In the genomic region with DNA sequence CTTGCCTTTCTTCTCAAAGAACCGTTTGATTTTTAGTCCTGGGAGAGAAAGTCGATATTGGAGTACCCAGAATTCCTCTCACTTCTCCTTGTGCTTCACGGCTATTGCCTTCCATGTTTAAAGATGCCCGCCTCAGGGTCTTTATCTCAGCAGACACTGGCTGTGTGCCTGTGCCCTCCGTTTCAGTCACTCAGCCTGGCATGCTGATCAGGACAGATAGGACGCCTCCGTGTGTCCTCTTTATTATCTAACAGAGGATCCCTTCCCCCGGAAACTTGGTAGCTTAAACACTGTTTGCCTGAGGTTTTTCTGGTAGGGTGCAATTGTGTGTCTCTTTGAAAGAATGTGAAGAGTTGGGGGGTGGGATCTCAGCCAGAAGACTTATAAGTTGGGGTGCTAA, we compare ENCODE assay signal across 1 mouse cellular context.
TF ChIP-seq lines count a peak whose summit lies in the region.

No protein-coding gene starts in this region.

TF ChIP-seq in MEL, 35 proteins besides CTCF, POLR2A, EP300 and RAD21:
- TF ChIP-seq GATA1 (IDR thresholded peaks at IDR 0.05; ENCODE audit: low read depth, low read length) (peak; percentile 82), SMC3 (IDR thresholded peaks at IDR 0.05; ENCODE audit: low read depth, low read length) (no peak), UBTF (IDR thresholded peaks at IDR 0.05; ENCODE audit: borderline replicate concordance, insufficient read depth, low read depth, low read length) (no peak), POLR2AphosphoS5 (IDR thresholded peaks at IDR 0.05; ENCODE audit: borderline replicate concordance, low read depth, low read length) (no peak), NRF1 (IDR thresholded peaks at IDR 0.05; ENCODE audit: insufficient read depth, low read depth, low read length, poor library complexity, severe bottlenecking) (no peak), NELFE (IDR thresholded peaks at IDR 0.05; ENCODE audit: low read depth, low read length) (no peak), HCFC1 (IDR thresholded peaks at IDR 0.05; ENCODE audit: low read depth, low read length) (0 out of 2 replicates have a peak, but pooled peaks have one; percentile 32), MXI1 (IDR thresholded peaks at IDR 0.05; ENCODE audit: low read depth, low read length) (0 out of 2 replicates have a peak, but pooled peaks have one; percentile 11), JUND (IDR thresholded peaks at IDR 0.05; ENCODE audit: low read depth, low read length) (no peak), MYB (IDR thresholded peaks at IDR 0.05; ENCODE audit: low read depth, low read length) (no peak), ETS1 (IDR thresholded peaks at IDR 0.05; ENCODE audit: low read depth, low read length) (peak; percentile 82), RCOR1 (IDR thresholded peaks at IDR 0.05; ENCODE audit: low read depth, low read length) (peak; percentile 67), BHLHE40 (IDR thresholded peaks at IDR 0.05; ENCODE audit: borderline replicate concordance, low read depth, low read length) (no peak; the same call in 1 of the 2 replicates), MAZ (IDR thresholded peaks at IDR 0.05; ENCODE audit: low read depth, low read length) (no peak), KAT2A (conservative IDR thresholded peaks at IDR 0.05; ENCODE audit: low read depth, low read length) (no peak), MYC (IDR thresholded peaks at IDR 0.05; ENCODE audit: low read depth, low read length) (no peak), ZC3H11A (IDR thresholded peaks at IDR 0.05; ENCODE audit: low read depth, low read length) (no peak), E2F4 (IDR thresholded peaks at IDR 0.05; ENCODE audit: borderline replicate concordance, low read depth, low read length) (no peak), ELF1 (IDR thresholded peaks at IDR 0.05; ENCODE audit: low read depth, low read length) (no peak), TCF12 (IDR thresholded peaks at IDR 0.05; ENCODE audit: low read depth, low read length) (peak; percentile 68), TBP (IDR thresholded peaks at IDR 0.05; ENCODE audit: low read depth, low read length) (peak; percentile 48; the same call in 1 of the 2 replicates), POLR2AphosphoS2 (IDR thresholded peaks at IDR 0.05; ENCODE audit: low read length) (no peak), ZMIZ1 (IDR thresholded peaks at IDR 0.05; ENCODE audit: low read depth, low read length) (no peak), ZKSCAN1 (IDR thresholded peaks at IDR 0.05; ENCODE audit: low read depth, low read length) (no peak), GABPA (IDR thresholded peaks at IDR 0.05; ENCODE audit: low read depth, low read length) (no peak), USF2 (IDR thresholded peaks at IDR 0.05; ENCODE audit: borderline replicate concordance in 1 of 2, insufficient read depth in 1 of 2, low read depth in 1 of 2, low read length in 2 of 2) (no peak), CHD1 (IDR thresholded peaks at IDR 0.05; ENCODE audit: low read depth, low read length) (no peak), MEF2A (IDR thresholded peaks at IDR 0.05; ENCODE audit: extremely low read depth, insufficient replicate concordance, low read depth, low read length, poor library complexity, severe bottlenecking) (no peak), ZNF384 (IDR thresholded peaks at IDR 0.05; ENCODE audit: low read depth, low read length) (no peak), USF1 (IDR thresholded peaks at IDR 0.05; ENCODE audit: low read depth, low read length) (no peak), MAX (IDR thresholded peaks at IDR 0.05; ENCODE audit: low read length) (no peak), SIN3A (IDR thresholded peaks at IDR 0.05; ENCODE audit: low read length) (peak; percentile 61; the same call in 1 of the 2 replicates), MAFK (IDR thresholded peaks at IDR 0.05; ENCODE audit: borderline replicate concordance, low read depth, low read length) (no peak), CHD2 (IDR thresholded peaks at IDR 0.05; ENCODE audit: low read length) (no peak), TAL1 (IDR thresholded peaks at IDR 0.05; ENCODE audit: low read length) (peak; percentile 58)
